Comparison of ENCODE assay signal across 12 mouse cellular contexts in genomic region chr12:85859111-85859510, GRCm38 (mm10). TPM values are rescaled to one million over a fixed set of nuclear protein-coding genes. Genes with fewer than 3 reads are reported as not detected.
DNase-seq lines count a peak whose midpoint lies in the region; ATAC-seq and TF ChIP-seq lines count a peak whose summit lies in the region.
"Had no signal": no experiment of that assay in that cellular context is flagged by ENCODE, and none has a peak within 500 bp of the region (broad histone marks: within the 10 kb centered on the region; RNA-seq: fewer than 3 reads in every experiment).

No protein-coding gene starts in this region.

- 66% methylated on average over 3 of the region's 3 CpGs for WGBS in heart, embryonic 16.5 days
- 49% methylated on average over 3 of the region's 3 CpGs for WGBS in lung, postnatal 0 days
- 51% methylated on average over 3 of the region's 3 CpGs for WGBS in stomach, embryonic 15.5 days
- 87% methylated on average over 3 of the region's 3 CpGs for WGBS in hindbrain, embryonic 11.5 days

- peak overlapping the region; percentile 5; the same call in 1 of the 2 replicates for H3K27ac ChIP-seq in heart, embryonic 16.5 days (ENCODE audit: low read length)
- peak overlapping the region; percentile 67 for H3K27ac ChIP-seq in embryonic fibroblast, embryonic 13.5 days (ENCODE audit: insufficient read depth, low read length)
- peak overlapping the region; percentile 29; the same call in 1 of the 2 replicates for H3K27ac ChIP-seq in lung, postnatal 0 days (ENCODE audit: low read length)
- peak overlapping the region; percentile 79; the same call in 1 of the 2 replicates for H3K27ac ChIP-seq in stomach, embryonic 15.5 days
- no peak overlapping the region for H3K27ac ChIP-seq in hindbrain, embryonic 11.5 days (ENCODE audit: low read depth, low read length)
- H3K27ac ChIP-seq: midbrain, embryonic 10.5 days; neural tube, embryonic 12.5 days had no signal

- no peak for ATAC-seq in heart, embryonic 16.5 days (replicated peaks; ENCODE audit: extremely low read depth, insufficient read depth, low FRiP score)
- no peak for ATAC-seq in lung, postnatal 0 days
- no peak for ATAC-seq in stomach, embryonic 15.5 days (ENCODE audit: insufficient read depth, low FRiP score, low read depth)
- no peak for ATAC-seq in hindbrain, embryonic 11.5 days (ENCODE audit: low FRiP score)
- ATAC-seq: liver, postnatal 0 days had no signal

- H3K9ac ChIP-seq in heart, embryonic 16.5 days (ENCODE audit: low read length) = no peak overlapping the region
- H3K9ac ChIP-seq in lung, postnatal 0 days (replicated peaks; ENCODE audit: low read depth) = no peak overlapping the region
- no peak overlapping the region for H3K9ac ChIP-seq in stomach, embryonic 15.5 days
- H3K9ac ChIP-seq in hindbrain, embryonic 11.5 days (ENCODE audit: low read depth, low read length) = no peak overlapping the region
- H3K9ac ChIP-seq: liver, postnatal 0 days; neural tube, embryonic 12.5 days had no signal

- no peaks in the 10 kb centered on the region for H3K27me3 ChIP-seq in heart, embryonic 16.5 days (ENCODE audit: control insufficient read depth, insufficient read depth, low read length)
- no peaks in the 10 kb centered on the region for H3K27me3 ChIP-seq in lung, postnatal 0 days (replicated peaks; ENCODE audit: insufficient read depth, low read length)
- H3K27me3 ChIP-seq in stomach, embryonic 15.5 days (replicated peaks) = no peaks in the 10 kb centered on the region
- H3K27me3 ChIP-seq in hindbrain, embryonic 11.5 days (ENCODE audit: control insufficient read depth, insufficient read depth, low read length) = no peaks in the 10 kb centered on the region
- H3K27me3 ChIP-seq: neural tube, embryonic 12.5 days had no signal

- H3K9me3 ChIP-seq in heart, embryonic 16.5 days (replicated peaks; ENCODE audit: control insufficient read depth, low read length) = no peaks in the 10 kb centered on the region
- H3K9me3 ChIP-seq in lung, postnatal 0 days (ENCODE audit: low read length) = no peaks in the 10 kb centered on the region
- no peaks in the 10 kb centered on the region for H3K9me3 ChIP-seq in stomach, embryonic 15.5 days
- H3K9me3 ChIP-seq in hindbrain, embryonic 11.5 days (ENCODE audit: control insufficient read depth, low read length) = no peaks in the 10 kb centered on the region
- H3K9me3 ChIP-seq: midbrain, embryonic 10.5 days; neural tube, embryonic 12.5 days had no signal

- TF ChIP-seq CTCF in embryonic fibroblast, embryonic 13.5 days (IDR thresholded peaks at IDR 0.05; ENCODE audit: borderline replicate concordance, insufficient read depth, low read length) = no peak
- TF ChIP-seq CTCF in lung, postnatal 0 days (IDR thresholded peaks at IDR 0.05) = no peak

- H3K36me3 ChIP-seq in heart, embryonic 16.5 days (ENCODE audit: control insufficient read depth, insufficient read depth) = peaks cover 11% of the 10 kb centered on the region; the same call in 1 of the 2 replicates
- H3K36me3 ChIP-seq in lung, postnatal 0 days (ENCODE audit: insufficient read depth, low read length) = no peaks in the 10 kb centered on the region
- no peaks in the 10 kb centered on the region for H3K36me3 ChIP-seq in stomach, embryonic 15.5 days
- H3K36me3 ChIP-seq in hindbrain, embryonic 11.5 days (ENCODE audit: control insufficient read depth, insufficient read depth, low read length) = no peaks in the 10 kb centered on the region

- intact Hi-C loops in heart, postnatal 25 days (cut with DNase I) = no loop called here
- intact Hi-C loops in left cerebral cortex, postnatal 10 days (cut with DNase I) = no loop called here

- no peak for TF ChIP-seq POLR2A in embryonic fibroblast, embryonic 13.5 days (IDR thresholded peaks at IDR 0.05; ENCODE audit: low read depth, low read length)

- no peak for TF ChIP-seq EP300 in lung, postnatal 0 days (IDR thresholded peaks at IDR 0.05)

- DNase-seq in heart, postnatal 25 days (ENCODE audit: low spot score) = no peak
- DNase-seq in lung, postnatal 0 days (ENCODE audit: low spot score) = peak; percentile 18
- DNase-seq in left cerebral cortex, postnatal 10 days (ENCODE audit: extremely low spot score in 1 of 2, low spot score in 2 of 2) = no peak
- no peak for DNase-seq in hindbrain, embryonic 11.5 days (ENCODE audit: low spot score)
- DNase-seq: liver; liver, postnatal 0 days; thymus, postnatal 36 days had no signal

- H3K4me1 ChIP-seq in heart, embryonic 16.5 days (ENCODE audit: control insufficient read depth, insufficient read depth, low read length) = no peaks in the 10 kb centered on the region
- H3K4me1 ChIP-seq in embryonic fibroblast, embryonic 13.5 days (ENCODE audit: control insufficient read depth, insufficient read depth, low read length) = peaks cover 13% of the 10 kb centered on the region
- H3K4me1 ChIP-seq in lung, postnatal 0 days (ENCODE audit: insufficient read depth, low read depth, low read length) = no peaks in the 10 kb centered on the region; the same call in 1 of the 2 replicates
- H3K4me1 ChIP-seq in stomach, embryonic 15.5 days = 0 out of 2 replicates have a peak, but pooled peaks cover 3% of the 10 kb centered on the region
- H3K4me1 ChIP-seq in hindbrain, embryonic 11.5 days (replicated peaks; ENCODE audit: control insufficient read depth, insufficient read depth, low read length) = no peaks in the 10 kb centered on the region
- H3K4me1 ChIP-seq: midbrain, embryonic 10.5 days; neural tube, embryonic 12.5 days had no signal

- H3K4me2 ChIP-seq in heart, embryonic 16.5 days (ENCODE audit: low read depth, low read length) = no peak overlapping the region
- no peak overlapping the region for H3K4me2 ChIP-seq in lung, postnatal 0 days (replicated peaks; ENCODE audit: low read depth, low read length)
- H3K4me2 ChIP-seq in stomach, embryonic 15.5 days = no peak overlapping the region
- no peak overlapping the region for H3K4me2 ChIP-seq in hindbrain, embryonic 11.5 days (replicated peaks; ENCODE audit: low read depth, low read length)
- H3K4me2 ChIP-seq: neural tube, embryonic 12.5 days had no signal

- H3K4me3 ChIP-seq in heart, embryonic 16.5 days (ENCODE audit: low read length) = no peak overlapping the region
- H3K4me3 ChIP-seq in embryonic fibroblast, embryonic 13.5 days (ENCODE audit: insufficient read depth, low read length) = no peak overlapping the region
- H3K4me3 ChIP-seq in lung, postnatal 0 days (ENCODE audit: low read depth, low read length) = no peak overlapping the region
- H3K4me3 ChIP-seq in stomach, embryonic 15.5 days (replicated peaks) = no peak overlapping the region
- H3K4me3 ChIP-seq in hindbrain, embryonic 11.5 days (ENCODE audit: low read depth, low read length) = no peak overlapping the region
- H3K4me3 ChIP-seq: midbrain, embryonic 10.5 days; neural tube, embryonic 12.5 days had no signal

RNA-seq across cellular contexts. Expression of gene Ttll5, which starts 34.7 kb away (rescaled TPM):
- polyA plus RNA-seq in heart, embryonic 16.5 days (2015; fragmentation: Nextera tagmentation; extraction: Ambion mirVana) = 14.9 and 15.5 TPM in 2 replicates
- total RNA-seq in heart, postnatal 25 days (2021) = 10 to 100 TPM; 13.0 to 13.4 TPM
- 21.0 and 23.0 TPM in 2 replicates for polyA plus RNA-seq in embryonic fibroblast, embryonic 13.5 days (2011; ENCODE audit: insufficient read length, low read depth, missing spikeins)
- polyA plus RNA-seq in lung, postnatal 0 days (2015; fragmentation: Nextera tagmentation; extraction: Ambion mirVana) = 4.9 and 6.4 TPM in 2 replicates
- polyA plus RNA-seq in stomach, embryonic 15.5 days (2015; fragmentation: Nextera tagmentation; extraction: Ambion mirVana) = 12.4 and 13.0 TPM in 2 replicates
- 10 to 100 TPM; 29.7 to 38.6 TPM for total RNA-seq in left cerebral cortex, postnatal 10 days (2021)
- polyA plus RNA-seq in hindbrain, embryonic 11.5 days (2014; fragmentation: Nextera tagmentation; extraction: Ambion mirVana) = 18.7 and 25.6 TPM in 2 replicates

RNA-seq across cellular contexts. Expression of gene Erg28, which starts 34.8 kb away (rescaled TPM):
- 56.3 and 65.6 TPM in 2 replicates for polyA plus RNA-seq in heart, embryonic 16.5 days (2015; fragmentation: Nextera tagmentation; extraction: Ambion mirVana)
- 1 to 10 TPM; 5.8 to 7.0 TPM for total RNA-seq in heart, postnatal 25 days (2021)
- polyA plus RNA-seq in embryonic fibroblast, embryonic 13.5 days (2011; ENCODE audit: insufficient read length, low read depth, missing spikeins) = 106 and 150 TPM in 2 replicates
- 76.5 and 80.8 TPM in 2 replicates for polyA plus RNA-seq in lung, postnatal 0 days (2015; fragmentation: Nextera tagmentation; extraction: Ambion mirVana)
- polyA plus RNA-seq in stomach, embryonic 15.5 days (2015; fragmentation: Nextera tagmentation; extraction: Ambion mirVana) = 128 and 132 TPM in 2 replicates
- total RNA-seq in left cerebral cortex, postnatal 10 days (2021) = 10 to 100 TPM; 60.5 to 65.9 TPM
- polyA plus RNA-seq in hindbrain, embryonic 11.5 days (2014; fragmentation: Nextera tagmentation; extraction: Ambion mirVana) = 107 and 121 TPM in 2 replicates
